Comparison of ENCODE assay signal across 21 mouse cellular contexts in genomic region chr12:28060281-28060680, GRCm38 (mm10).
DNase-seq lines count a peak whose midpoint lies in the region; ATAC-seq and TF ChIP-seq lines count a peak whose summit lies in the region.
"Had no signal": no experiment of that assay in that cellular context is flagged by ENCODE, and none has a peak within 500 bp of the region (broad histone marks: within the 10 kb centered on the region; RNA-seq: fewer than 3 reads in every experiment).

No protein-coding gene starts in this region.

- H3K4me3 ChIP-seq in hindbrain, embryonic 12.5 days: no peak overlapping the region
- no peak overlapping the region for H3K4me3 ChIP-seq in hindbrain, postnatal 0 days (ENCODE audit: low read length)
- no peak overlapping the region for H3K4me3 ChIP-seq in lung, embryonic 15.5 days
- no peak overlapping the region for H3K4me3 ChIP-seq in lung, postnatal 0 days (ENCODE audit: low read depth, low read length)
- H3K4me3 ChIP-seq: embryonic facial prominence, embryonic 13.5 days; embryonic facial prominence, embryonic 15.5 days; erythroblast, embryonic 14.5 days; forebrain, embryonic 10.5 days; forebrain, embryonic 12.5 days had no signal

- no peak for DNase-seq in hindbrain, postnatal 0 days (ENCODE audit: low spot score)
- no peak for DNase-seq in lung, postnatal 0 days (ENCODE audit: low spot score)
- DNase-seq: adrenal gland, adult 2 months; adrenal gland, postnatal 10 days; adrenal gland, postnatal 25 days; cerebellum, adult 11 months; cerebellum, adult 18-20 months; cerebellum, adult 8-10 months; cerebellum, adult 9-11 months; cerebellum, postnatal 14 days; cerebellum, postnatal 36 days; embryo, embryonic 11 days had no signal

- no peak for TF ChIP-seq CTCF in hindbrain, postnatal 0 days (IDR thresholded peaks at IDR 0.05; ENCODE audit: low read depth)
- no peak for TF ChIP-seq CTCF in lung, postnatal 0 days (IDR thresholded peaks at IDR 0.05)

- TF ChIP-seq EP300 in lung, postnatal 0 days (IDR thresholded peaks at IDR 0.05): no peak

- 68% methylated on average over 6 of the region's 6 CpGs for WGBS in hindbrain, embryonic 12.5 days
- WGBS in hindbrain, postnatal 0 days: 49% methylated on average over 6 of the region's 6 CpGs
- WGBS in lung, embryonic 15.5 days: 47% methylated on average over 6 of the region's 6 CpGs
- 48% methylated on average over 6 of the region's 6 CpGs for WGBS in lung, postnatal 0 days

- H3K36me3 ChIP-seq in hindbrain, embryonic 12.5 days: no peaks in the 10 kb centered on the region
- H3K36me3 ChIP-seq in hindbrain, postnatal 0 days (ENCODE audit: insufficient read depth, low read length): no peaks in the 10 kb centered on the region
- no peaks in the 10 kb centered on the region for H3K36me3 ChIP-seq in lung, embryonic 15.5 days
- H3K36me3 ChIP-seq in lung, postnatal 0 days (ENCODE audit: insufficient read depth, low read length): no peaks in the 10 kb centered on the region
- H3K36me3 ChIP-seq: embryonic facial prominence, embryonic 13.5 days; embryonic facial prominence, embryonic 15.5 days; forebrain, embryonic 10.5 days; forebrain, embryonic 12.5 days had no signal

- H3K27me3 ChIP-seq in hindbrain, embryonic 12.5 days: no peaks in the 10 kb centered on the region
- H3K27me3 ChIP-seq in hindbrain, postnatal 0 days (ENCODE audit: insufficient read depth, low read length): no peaks in the 10 kb centered on the region
- H3K27me3 ChIP-seq in lung, embryonic 15.5 days: no peaks in the 10 kb centered on the region
- no peaks in the 10 kb centered on the region for H3K27me3 ChIP-seq in lung, postnatal 0 days (replicated peaks; ENCODE audit: insufficient read depth, low read length)
- H3K27me3 ChIP-seq: embryonic facial prominence, embryonic 13.5 days; embryonic facial prominence, embryonic 15.5 days; forebrain, embryonic 12.5 days had no signal

- H3K4me2 ChIP-seq in hindbrain, embryonic 12.5 days (replicated peaks): no peak overlapping the region
- no peak overlapping the region for H3K4me2 ChIP-seq in hindbrain, postnatal 0 days (ENCODE audit: low read depth, low read length)
- H3K4me2 ChIP-seq in lung, embryonic 15.5 days: no peak overlapping the region
- H3K4me2 ChIP-seq in lung, postnatal 0 days (replicated peaks; ENCODE audit: low read depth, low read length): no peak overlapping the region
- H3K4me2 ChIP-seq: embryonic facial prominence, embryonic 13.5 days; embryonic facial prominence, embryonic 15.5 days; forebrain, embryonic 12.5 days had no signal

- H3K27ac ChIP-seq in hindbrain, embryonic 12.5 days: 0 out of 2 replicates have a peak overlapping the region, but pooled peaks have one; percentile 17
- H3K27ac ChIP-seq in hindbrain, postnatal 0 days: no peak overlapping the region
- H3K27ac ChIP-seq in lung, embryonic 15.5 days: no peak overlapping the region
- no peak overlapping the region for H3K27ac ChIP-seq in lung, postnatal 0 days (ENCODE audit: low read length)
- H3K27ac ChIP-seq: embryonic facial prominence, embryonic 13.5 days; embryonic facial prominence, embryonic 15.5 days; forebrain, embryonic 10.5 days; forebrain, embryonic 12.5 days had no signal

- no peak overlapping the region for H3K9ac ChIP-seq in hindbrain, embryonic 12.5 days
- H3K9ac ChIP-seq in hindbrain, postnatal 0 days (replicated peaks; ENCODE audit: low read length): no peak overlapping the region
- H3K9ac ChIP-seq in lung, embryonic 15.5 days: no peak overlapping the region
- no peak overlapping the region for H3K9ac ChIP-seq in lung, postnatal 0 days (replicated peaks; ENCODE audit: low read depth)
- H3K9ac ChIP-seq: embryonic facial prominence, embryonic 13.5 days; embryonic facial prominence, embryonic 15.5 days; forebrain, embryonic 12.5 days had no signal

- ATAC-seq in hindbrain, embryonic 12.5 days (ENCODE audit: low FRiP score): no peak
- ATAC-seq in hindbrain, postnatal 0 days: no peak
- peak; percentile 57; the same call in 1 of the 2 replicates for ATAC-seq in lung, embryonic 15.5 days (ENCODE audit: borderline replicate concordance, extremely low read depth, low FRiP score, low TSS enrichment)
- no peak for ATAC-seq in lung, postnatal 0 days
- ATAC-seq: forebrain, embryonic 14.5 days; forebrain, embryonic 16.5 days had no signal

- H3K4me1 ChIP-seq in hindbrain, embryonic 12.5 days: peaks cover 19% of the 10 kb centered on the region
- H3K4me1 ChIP-seq in hindbrain, postnatal 0 days (ENCODE audit: insufficient read depth, low read length): no peaks in the 10 kb centered on the region
- no peaks in the 10 kb centered on the region for H3K4me1 ChIP-seq in lung, embryonic 15.5 days
- no peaks in the 10 kb centered on the region for H3K4me1 ChIP-seq in lung, postnatal 0 days (ENCODE audit: insufficient read depth, low read depth, low read length)
- H3K4me1 ChIP-seq: embryonic facial prominence, embryonic 15.5 days had no signal

- H3K9me3 ChIP-seq in hindbrain, embryonic 12.5 days (replicated peaks): no peaks in the 10 kb centered on the region
- H3K9me3 ChIP-seq in hindbrain, postnatal 0 days (ENCODE audit: low read length): no peaks in the 10 kb centered on the region
- no peaks in the 10 kb centered on the region for H3K9me3 ChIP-seq in lung, embryonic 15.5 days
- no peaks in the 10 kb centered on the region for H3K9me3 ChIP-seq in lung, postnatal 0 days (ENCODE audit: low read length)
- H3K9me3 ChIP-seq: embryonic facial prominence, embryonic 13.5 days; embryonic facial prominence, embryonic 15.5 days; forebrain, embryonic 10.5 days; forebrain, embryonic 12.5 days had no signal
